Mouse (Mus musculus): Measurements from ENCODE around the gene Ipp. TPM values are rescaled to one million over a fixed set of nuclear protein-coding genes. Genes with fewer than 3 reads are reported as not detected.

The Ipp gene
- polyA plus RNA-seq, 1 experiment from 2014 or later, result 19.1 TPM

- WGBS, result 68% methylated on average over 2 of the region's 2 CpGs
- Histone ChIP-seq H3K27me3 (ENCODE audit: low read depth, poor library complexity, severe bottlenecking) (no peaks in the 10 kb centered on the region), H3K27ac (no peak overlapping the region), H3K36me3 (peaks cover 37% of the 10 kb centered on the region), H3K4me1 (no peaks in the 10 kb centered on the region), H3K4me3 (no peak overlapping the region), H3K9me3 (replicated peaks) (no peaks in the 10 kb centered on the region)
- DNase-seq (ENCODE audit: low spot score), result no peak
Measured at GRCm38 (mm10) chr4:116531109-116531508, 23.8 kb downstream of the Ipp start.

DNA sequence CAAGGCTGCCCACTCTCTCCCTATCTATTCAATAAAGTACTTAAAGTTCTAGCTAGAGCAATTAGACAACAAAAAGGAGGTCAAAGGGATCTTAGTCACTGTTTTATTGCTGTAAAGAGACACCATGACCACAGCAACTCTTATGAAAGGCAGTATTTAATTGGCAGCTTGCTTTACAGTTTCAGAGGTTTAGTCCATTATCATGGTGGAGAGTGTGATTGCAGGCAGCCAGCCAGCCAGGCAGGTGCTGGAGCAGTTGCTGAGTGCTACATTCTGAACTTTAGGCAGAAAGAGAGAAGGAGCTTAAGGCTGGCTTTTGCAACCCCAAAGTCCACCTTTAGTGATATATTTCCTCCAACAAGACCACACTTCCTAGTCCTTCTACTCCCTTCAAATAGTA lies 29.0 kb downstream of the Ipp start:
- Histone ChIP-seq H3K9me3 (replicated peaks) (no peaks in the 10 kb centered on the region), H3K27ac (no peak overlapping the region), H3K4me1 (no peaks in the 10 kb centered on the region), H3K36me3 (peaks cover 39% of the 10 kb centered on the region), H3K27me3 (ENCODE audit: low read depth, poor library complexity, severe bottlenecking) (no peaks in the 10 kb centered on the region), H3K4me3 (no peak overlapping the region)
- DNase-seq (ENCODE audit: low spot score), result no peak

- WGBS, result 90% methylated on average over 3 of the region's 3 CpGs
- Histone ChIP-seq H3K9me3 (replicated peaks) (no peaks in the 10 kb centered on the region), H3K4me3 (no peak overlapping the region), H3K27me3 (ENCODE audit: low read depth, poor library complexity, severe bottlenecking) (no peaks in the 10 kb centered on the region), H3K27ac (no peak overlapping the region), H3K36me3 (peaks cover 37% of the 10 kb centered on the region), H3K4me1 (no peaks in the 10 kb centered on the region)
- no peak for DNase-seq (ENCODE audit: low spot score)
Measured at GRCm38 (mm10) chr4:116537737-116538136, 30.4 kb downstream of the Ipp start.

DNA sequence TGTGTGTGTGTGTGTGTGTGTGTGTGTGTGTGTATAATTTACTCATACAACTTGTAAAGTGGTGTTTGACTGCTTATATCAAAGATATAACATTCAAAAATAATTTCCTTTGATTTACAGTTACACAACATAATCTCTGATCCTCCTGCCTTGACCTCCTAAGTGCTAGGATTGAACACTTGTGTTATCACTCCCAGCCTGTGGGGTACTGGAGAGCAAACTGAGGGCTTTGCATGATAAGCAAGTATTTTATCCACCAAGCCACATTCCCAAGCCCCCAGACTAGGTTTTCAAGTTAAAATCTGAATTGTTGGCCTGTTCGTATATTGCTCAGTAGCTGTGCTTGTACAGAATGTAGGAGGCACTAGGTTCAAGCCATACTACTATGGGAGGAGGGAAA lies 43.1 kb downstream of the Ipp start:
- 88% methylated on average over 1 of the region's 1 CpGs for WGBS
- Histone ChIP-seq H3K27me3 (ENCODE audit: low read depth, poor library complexity, severe bottlenecking) (no peaks in the 10 kb centered on the region), H3K36me3 (peaks cover 26% of the 10 kb centered on the region), H3K27ac (no peak overlapping the region), H3K9me3 (replicated peaks) (no peaks in the 10 kb centered on the region), H3K4me1 (no peaks in the 10 kb centered on the region), H3K4me3 (no peak overlapping the region)
- no peak for DNase-seq (ENCODE audit: low spot score)

DNA sequence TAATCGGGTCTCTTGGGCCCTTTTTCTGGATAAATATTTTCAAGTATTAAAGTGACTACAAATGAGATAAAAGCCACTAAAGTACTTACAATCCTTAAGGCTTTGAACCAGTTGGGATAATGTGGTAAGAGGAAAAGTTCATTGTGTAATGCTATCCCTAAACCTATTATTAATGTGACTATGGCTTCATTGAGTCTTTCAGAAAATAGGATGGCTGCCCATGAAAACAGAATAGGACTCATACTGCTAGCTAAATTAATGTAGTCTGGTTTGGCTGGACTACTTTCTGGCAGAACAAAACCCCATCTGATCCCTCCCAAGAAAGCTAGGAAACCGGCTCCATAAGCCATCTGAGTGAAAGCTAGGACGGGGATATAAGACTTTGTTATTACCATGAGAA lies 45.7 kb downstream of the Ipp start:
- Histone ChIP-seq H3K4me3 (no peak overlapping the region), H3K27me3 (ENCODE audit: low read depth, poor library complexity, severe bottlenecking) (no peaks in the 10 kb centered on the region), H3K36me3 (peaks cover 26% of the 10 kb centered on the region), H3K27ac (no peak overlapping the region), H3K4me1 (peaks cover 5% of the 10 kb centered on the region), H3K9me3 (replicated peaks) (no peaks in the 10 kb centered on the region)
- WGBS, result 90% methylated on average over 3 of the region's 3 CpGs
- DNase-seq (ENCODE audit: low spot score), result no peak

- peak within 1 kb of the TSS; percentile 95 for H3K27ac ChIP-seq
- H3K9me3 ChIP-seq (replicated peaks), result no peaks in the 10 kb centered on the region
- DNase-seq (ENCODE audit: low spot score), result peak; percentile 86
- H3K4me1 ChIP-seq, result peaks cover 17% of the 10 kb centered on the region
- 4% methylated on average over 23 of the region's 23 CpGs for WGBS
- H3K36me3 ChIP-seq, result peaks cover 32% of the 10 kb centered on the region
- H3K4me3 ChIP-seq, result peak within 1 kb of the TSS; percentile 86
- H3K27me3 ChIP-seq (ENCODE audit: low read depth, poor library complexity, severe bottlenecking), result no peaks in the 10 kb centered on the region
Measured at GRCm38 (mm10) chr4:116555413-116556300, 48.3 kb downstream of the Ipp start, which contains the start of gene Tmem69. Tmem69 (minus strand) TSS chr4:116555936.

DNA sequence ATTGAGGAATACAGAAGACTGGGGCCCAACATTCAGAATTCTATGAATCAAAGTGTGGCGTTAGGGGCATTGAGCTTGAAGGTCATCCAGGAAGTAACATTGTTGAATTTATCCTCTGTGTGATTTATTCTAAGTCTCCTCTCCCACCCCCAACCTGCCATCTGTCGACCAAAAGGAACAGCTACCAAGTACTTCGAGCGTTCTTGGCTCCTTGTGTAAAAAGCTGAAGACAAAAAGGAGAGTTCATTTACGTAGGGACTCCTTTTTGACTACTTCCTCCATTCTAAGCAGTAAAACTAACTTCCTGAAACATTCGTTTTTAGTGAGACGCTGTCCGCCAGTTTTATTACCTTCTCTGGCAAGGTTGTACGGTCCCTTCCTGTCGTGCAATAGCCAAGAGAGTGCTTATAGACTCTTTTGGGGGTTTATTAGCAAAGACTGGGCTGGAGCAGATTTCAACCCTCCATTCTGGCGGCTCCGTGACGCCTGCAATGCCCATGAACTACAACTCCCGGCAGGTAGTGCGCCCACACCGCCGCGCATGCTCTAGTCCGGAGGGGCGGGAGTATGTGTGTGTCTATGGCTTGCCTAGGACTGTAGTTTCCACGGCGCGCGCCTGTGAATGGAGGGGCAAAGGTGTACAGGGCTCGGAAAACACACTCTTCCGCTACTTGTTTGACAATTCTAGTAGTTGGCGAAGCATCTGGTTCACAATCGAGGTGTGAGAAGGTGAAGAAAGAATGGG lies 49.4 kb downstream of the Ipp start:
- Histone ChIP-seq H3K27me3 (ENCODE audit: low read depth, poor library complexity, severe bottlenecking) (no peaks in the 10 kb centered on the region), H3K4me3 (peak overlapping the region; percentile 86), H3K4me1 (peaks cover 17% of the 10 kb centered on the region), H3K9me3 (replicated peaks) (no peaks in the 10 kb centered on the region), H3K27ac (peak overlapping the region; percentile 95), H3K36me3 (peaks cover 36% of the 10 kb centered on the region)
- WGBS, result under 1% methylated on average over 28 of the region's 28 CpGs
- peak; percentile 90 for DNase-seq (ENCODE audit: low spot score)

DNA sequence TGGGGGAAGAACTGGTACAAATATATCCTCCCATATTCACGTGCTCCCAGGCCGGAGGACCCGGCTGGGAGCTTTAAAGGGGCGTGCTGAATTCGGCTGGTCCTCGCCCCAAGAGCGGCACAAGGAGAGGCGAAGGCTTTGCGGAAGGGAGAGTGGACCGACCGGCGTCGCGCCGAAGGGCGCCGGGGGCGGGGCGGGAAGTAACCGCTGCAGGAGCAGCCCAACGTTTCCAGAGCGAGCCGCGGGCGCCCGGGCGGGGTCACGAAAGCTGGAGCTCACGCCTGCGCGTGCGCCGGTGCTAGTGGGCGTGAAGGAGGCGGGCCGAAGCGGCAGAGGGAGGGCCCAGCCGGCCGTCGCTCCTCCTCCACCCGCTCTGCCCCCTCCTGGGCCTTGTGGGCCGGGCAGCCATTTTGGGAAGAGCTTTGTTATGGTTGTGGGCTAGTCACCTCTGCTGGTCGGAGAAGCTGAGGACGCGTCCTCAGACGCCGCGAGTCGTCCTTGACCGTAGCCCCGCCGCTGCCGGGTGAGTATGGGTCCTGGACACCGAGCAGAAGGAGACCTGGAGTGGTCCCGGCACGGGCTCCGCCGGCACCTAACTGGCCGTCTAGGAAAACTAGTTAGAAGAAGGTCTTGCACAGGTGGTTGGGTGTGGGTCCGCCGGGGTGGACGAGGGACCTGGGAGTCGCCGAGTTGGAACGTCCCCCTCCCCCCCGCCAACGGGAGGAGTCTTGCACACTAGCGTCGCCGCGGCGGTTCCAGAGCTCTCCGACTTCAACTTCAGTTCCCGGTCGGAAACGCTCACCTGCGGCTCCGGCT lies 50.2 kb downstream of the Ipp start, which contains the start of gene Gpbp1l1:
TSS of gene Gpbp1l1 (plus strand) at position 353 of the 816 bp plus-strand sequence.
- Histone ChIP-seq H3K27ac (peak within 1 kb of the TSS; percentile 95), H3K4me3 (peak within 1 kb of the TSS; percentile 86), H3K27me3 (ENCODE audit: low read depth, poor library complexity, severe bottlenecking) (no peaks in the 10 kb centered on the region), H3K36me3 (peaks cover 38% of the 10 kb centered on the region), H3K9me3 (replicated peaks) (no peaks in the 10 kb centered on the region), H3K4me1 (peaks cover 17% of the 10 kb centered on the region)
- DNase-seq (ENCODE audit: low spot score), result peak; percentile 99
- under 1% methylated on average over 78 of the region's 78 CpGs for WGBS

DNA sequence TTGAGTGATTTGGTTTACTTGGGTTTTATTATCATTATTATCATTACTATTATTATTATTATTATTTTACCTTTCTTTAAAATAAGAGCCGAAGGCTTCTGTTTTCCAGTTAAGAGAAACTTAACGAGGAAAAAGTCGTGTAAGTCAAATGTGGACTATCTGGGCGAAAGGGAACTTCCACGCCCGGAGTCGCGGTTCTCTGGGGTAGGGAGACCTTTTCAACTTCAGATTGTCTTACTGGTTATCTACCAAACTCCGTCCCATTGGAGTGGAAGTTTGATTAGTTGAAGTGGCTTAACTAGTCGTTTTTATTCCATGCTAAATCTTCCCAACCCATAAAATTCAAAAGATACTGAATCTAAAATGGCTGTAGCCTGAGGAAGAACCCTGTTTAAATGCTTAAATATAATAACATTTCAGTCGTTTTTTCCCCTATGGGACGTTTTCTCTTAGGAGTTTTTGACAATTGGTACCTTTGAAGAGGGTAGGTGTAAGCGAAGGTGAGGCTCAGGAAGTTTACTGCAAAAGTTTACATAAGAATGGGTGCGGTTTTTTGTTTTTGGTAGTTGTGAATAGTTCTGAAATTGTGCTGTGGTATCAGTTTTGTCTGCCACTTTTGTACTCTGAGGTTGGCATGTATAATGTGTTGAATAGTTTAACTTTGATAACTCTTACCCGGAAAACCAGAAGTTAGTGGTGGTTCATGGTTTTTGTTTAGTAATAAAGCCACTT lies 51.0 kb downstream of the Ipp start:
- no peaks in the 10 kb centered on the region for H3K27me3 ChIP-seq (ENCODE audit: low read depth, poor library complexity, severe bottlenecking)
- peak; percentile 34 for DNase-seq (ENCODE audit: low spot score)
- peaks cover 33% of the 10 kb centered on the region for H3K36me3 ChIP-seq
- peak overlapping the region; percentile 95 for H3K27ac ChIP-seq
- H3K9me3 ChIP-seq (replicated peaks), result no peaks in the 10 kb centered on the region
- H3K4me3 ChIP-seq, result peak overlapping the region; percentile 86
- WGBS, result 5% methylated on average over 15 of the region's 15 CpGs
- peaks cover 17% of the 10 kb centered on the region for H3K4me1 ChIP-seq

Other genes with a start within 250 kb of the Ipp start
- 16.3 and 19.2 TPM in 2 replicates for gene Mast2, start 43.4 kb upstream of the Ipp start, polyA plus RNA-seq (2016; fragmentation: Nextera tagmentation; extraction: Ambion mirVana)
- gene Tmem69, start 48.4 kb downstream of the Ipp start, polyA plus RNA-seq (2016; fragmentation: Nextera tagmentation; extraction: Ambion mirVana), result 26.2 and 30.1 TPM in 2 replicates
- gene Gpbp1l1, start 50.1 kb downstream of the Ipp start, polyA plus RNA-seq (2016; fragmentation: Nextera tagmentation; extraction: Ambion mirVana), result 30.5 and 38.1 TPM in 2 replicates
- 0.84 and 1.5 TPM in 2 replicates for gene Ccdc17, start 89.1 kb downstream of the Ipp start, polyA plus RNA-seq (2016; fragmentation: Nextera tagmentation; extraction: Ambion mirVana)
- gene Nasp, start 120.4 kb downstream of the Ipp start, polyA plus RNA-seq (2016; fragmentation: Nextera tagmentation; extraction: Ambion mirVana), result 334 and 364 TPM in 2 replicates
- gene Akr1a1, start 144.1 kb downstream of the Ipp start, polyA plus RNA-seq (2016; fragmentation: Nextera tagmentation; extraction: Ambion mirVana), result 694 and 733 TPM in 2 replicates
- 1,278 and 1,447 TPM in 2 replicates for gene Prdx1, start 178.0 kb downstream of the Ipp start, polyA plus RNA-seq (2016; fragmentation: Nextera tagmentation; extraction: Ambion mirVana)
- 36.6 and 38.7 TPM in 2 replicates for gene Mmachc, start 200.9 kb downstream of the Ipp start, polyA plus RNA-seq (2016; fragmentation: Nextera tagmentation; extraction: Ambion mirVana)
- 34.0 and 36.3 TPM in 2 replicates for gene Ccdc163, start 201.0 kb downstream of the Ipp start, polyA plus RNA-seq (2016; fragmentation: Nextera tagmentation; extraction: Ambion mirVana)
- 8.0 and 13.6 TPM in 2 replicates for gene Tesk2, start 213.4 kb downstream of the Ipp start, polyA plus RNA-seq (2016; fragmentation: Nextera tagmentation; extraction: Ambion mirVana)